Mouse (Mus musculus): ENCODE data around the gene Rab14. TPM values are rescaled to one million over a fixed set of nuclear protein-coding genes. Genes with fewer than 3 reads are reported as not detected.

Rab14 gene
- polyA plus RNA-seq, 1 experiment from 2014 or later: 365 TPM

GRCm38 (mm10) chr2:35165416-35165815 lies 35.5 kb downstream of the Rab14 start:
- Histone ChIP-seq H3K4me1 (no peaks in the 10 kb centered on the region), H3K9ac (replicated peaks) (no peak overlapping the region), H3K9me3 (no peaks in the 10 kb centered on the region), H3K4me3 (no peak overlapping the region), H3K27ac (replicated peaks) (no peak overlapping the region), H3K4me2 (replicated peaks) (no peak overlapping the region), H3K27me3 (no peaks in the 10 kb centered on the region), H3K36me3 (peaks cover 76% of the 10 kb centered on the region)
- WGBS: 96% methylated on average over 13 of the region's 13 CpGs
- no peak for ATAC-seq (ENCODE audit: low FRiP score, low read depth)

DNA sequence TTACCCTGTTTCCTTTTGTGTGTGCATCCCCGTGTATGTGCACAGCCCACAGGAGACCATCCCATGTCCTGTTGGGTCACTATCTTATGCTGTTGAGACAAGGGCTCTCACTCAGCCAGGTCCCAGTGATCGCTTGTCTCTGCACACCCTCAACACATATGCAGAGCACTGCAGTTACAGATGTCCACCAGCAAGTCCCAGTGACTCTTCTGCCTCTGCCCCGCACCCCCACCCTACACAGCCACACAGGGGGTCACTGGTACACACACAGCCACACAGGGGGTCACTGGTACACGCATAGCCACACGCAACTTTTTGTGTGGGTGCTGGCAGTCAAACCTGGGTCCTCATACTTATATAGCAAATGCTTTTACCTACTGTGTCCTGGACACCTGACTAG lies 37.5 kb downstream of the Rab14 start:
- H3K4me1 ChIP-seq: no peaks in the 10 kb centered on the region
- 91% methylated on average over 5 of the region's 5 CpGs for WGBS
- no peak overlapping the region for H3K9ac ChIP-seq (replicated peaks)
- H3K36me3 ChIP-seq: peaks cover 79% of the 10 kb centered on the region
- no peak overlapping the region for H3K4me2 ChIP-seq (replicated peaks)
- no peaks in the 10 kb centered on the region for H3K9me3 ChIP-seq
- no peak for ATAC-seq (ENCODE audit: low FRiP score, low read depth)
- no peaks in the 10 kb centered on the region for H3K27me3 ChIP-seq
- no peak overlapping the region for H3K27ac ChIP-seq (replicated peaks)
- H3K4me3 ChIP-seq: no peak overlapping the region

DNA sequence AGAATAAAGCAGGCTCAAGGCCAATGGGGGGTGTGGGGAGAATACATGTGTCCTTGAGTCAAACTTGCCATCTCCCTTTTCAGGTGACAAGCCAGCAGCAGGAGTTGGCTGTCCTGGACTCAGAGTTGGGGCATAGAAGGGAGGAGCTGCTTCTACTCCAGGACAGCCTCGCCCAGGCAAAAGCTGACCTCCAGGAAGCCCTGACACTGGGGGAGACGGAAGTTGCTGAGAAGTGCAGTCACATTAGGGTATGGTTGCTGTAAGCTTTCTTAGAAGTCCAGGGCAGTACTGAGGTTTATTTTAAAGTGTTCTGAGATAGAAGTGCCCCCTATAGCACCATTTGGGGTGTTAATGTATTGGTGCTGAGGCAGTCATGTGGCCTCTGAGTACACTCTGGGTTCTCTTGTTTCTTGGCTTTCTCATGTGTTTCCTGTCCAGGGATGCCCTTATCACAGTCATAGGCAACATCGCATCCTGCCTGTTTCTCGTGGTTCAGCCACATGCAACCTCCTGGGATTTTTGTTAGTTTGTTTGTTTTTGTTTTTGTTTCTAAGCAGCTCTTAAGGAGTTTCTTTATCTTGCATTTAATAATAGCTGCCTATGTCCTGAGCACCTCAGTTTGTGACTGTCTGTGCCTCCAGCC lies 39.0 kb downstream of the Rab14 start:
- H3K27ac ChIP-seq (replicated peaks): no peak overlapping the region
- 90% methylated on average over 4 of the region's 4 CpGs for WGBS
- no peaks in the 10 kb centered on the region for H3K4me1 ChIP-seq
- H3K4me2 ChIP-seq (replicated peaks): no peak overlapping the region
- no peak overlapping the region for H3K4me3 ChIP-seq
- H3K27me3 ChIP-seq: no peaks in the 10 kb centered on the region
- no peak for ATAC-seq (ENCODE audit: low FRiP score, low read depth)
- H3K36me3 ChIP-seq: peaks cover 81% of the 10 kb centered on the region
- no peak overlapping the region for H3K9ac ChIP-seq (replicated peaks)
- no peaks in the 10 kb centered on the region for H3K9me3 ChIP-seq

DNA sequence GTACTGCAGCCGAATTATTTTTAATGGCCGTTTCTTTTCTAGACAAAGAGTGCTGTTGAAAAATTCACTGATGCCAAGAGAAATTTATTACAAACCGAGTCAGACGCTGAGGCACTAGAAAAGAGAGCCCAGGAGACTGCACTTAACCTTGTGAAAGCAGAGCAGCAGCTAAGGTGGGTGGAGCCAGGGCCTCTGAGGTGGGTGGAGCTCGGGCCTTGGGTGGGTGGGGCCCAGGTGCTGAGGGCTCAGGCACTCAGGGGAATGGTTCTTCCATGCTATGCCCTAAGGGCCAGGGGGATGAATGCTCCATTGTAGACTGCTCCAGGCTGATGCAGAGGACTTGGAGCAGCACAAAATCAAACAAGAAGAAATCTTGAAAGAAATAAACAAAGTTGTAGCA lies 40.7 kb downstream of the Rab14 start:
- peaks cover 80% of the 10 kb centered on the region for H3K36me3 ChIP-seq
- no peak overlapping the region for H3K4me3 ChIP-seq
- no peaks in the 10 kb centered on the region for H3K9me3 ChIP-seq
- ATAC-seq (ENCODE audit: low FRiP score, low read depth): no peak
- H3K27me3 ChIP-seq: no peaks in the 10 kb centered on the region
- H3K9ac ChIP-seq (replicated peaks): no peak overlapping the region
- WGBS: 66% methylated on average over 5 of the region's 5 CpGs
- H3K27ac ChIP-seq (replicated peaks): no peak overlapping the region
- no peak overlapping the region for H3K4me2 ChIP-seq (replicated peaks)
- no peaks in the 10 kb centered on the region for H3K4me1 ChIP-seq

- no peak overlapping the region for H3K27ac ChIP-seq (replicated peaks)
- no peaks in the 10 kb centered on the region for H3K4me1 ChIP-seq
- no peaks in the 10 kb centered on the region for H3K27me3 ChIP-seq
- no peak overlapping the region for H3K4me2 ChIP-seq (replicated peaks)
- ATAC-seq (ENCODE audit: low FRiP score, low read depth): no peak
- H3K9me3 ChIP-seq: no peaks in the 10 kb centered on the region
- H3K9ac ChIP-seq (replicated peaks): no peak overlapping the region
- H3K36me3 ChIP-seq: peaks cover 83% of the 10 kb centered on the region
- no peak overlapping the region for H3K4me3 ChIP-seq
- 88% methylated on average over 3 of the region's 3 CpGs for WGBS
These were observed 42.6 kb downstream of the Rab14 start for GRCm38 (mm10) chr2:35158358-35158757.

- 87% methylated on average over 7 of the region's 7 CpGs for WGBS
- Histone ChIP-seq H3K9ac (replicated peaks) (no peak overlapping the region), H3K27ac (replicated peaks) (no peak overlapping the region), H3K4me2 (replicated peaks) (no peak overlapping the region), H3K27me3 (no peaks in the 10 kb centered on the region), H3K9me3 (no peaks in the 10 kb centered on the region), H3K36me3 (peaks cover 83% of the 10 kb centered on the region), H3K4me1 (no peaks in the 10 kb centered on the region), H3K4me3 (no peak overlapping the region)
- ATAC-seq (ENCODE audit: low FRiP score, low read depth): no peak
These were observed 43.1 kb downstream of the Rab14 start for GRCm38 (mm10) chr2:35157836-35158235.

DNA sequence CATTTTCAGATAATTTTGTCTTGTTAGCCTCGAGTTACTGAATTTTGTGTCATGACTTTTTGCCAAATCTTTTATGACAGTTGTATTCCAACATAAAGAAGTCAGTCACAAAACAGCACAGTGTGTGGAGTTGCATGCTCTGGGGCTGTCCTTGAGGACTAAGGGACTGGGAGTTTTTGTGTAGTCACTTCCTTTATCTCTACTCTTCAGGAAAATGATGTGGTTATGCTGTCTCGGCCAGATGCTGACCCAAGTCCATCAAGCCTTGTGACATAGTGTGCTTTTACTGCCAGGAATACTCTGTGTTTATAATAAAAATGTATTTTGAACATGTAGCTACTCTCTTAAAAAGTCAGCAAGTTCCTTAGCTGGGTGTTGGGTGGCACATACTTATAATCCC lies 43.9 kb downstream of the Rab14 start:
- Histone ChIP-seq H3K4me3 (no peak overlapping the region), H3K4me2 (replicated peaks) (no peak overlapping the region), H3K4me1 (no peaks in the 10 kb centered on the region), H3K36me3 (peaks cover 84% of the 10 kb centered on the region), H3K9ac (replicated peaks) (no peak overlapping the region), H3K9me3 (no peaks in the 10 kb centered on the region), H3K27ac (replicated peaks) (no peak overlapping the region), H3K27me3 (no peaks in the 10 kb centered on the region)
- WGBS: 90% methylated on average over 2 of the region's 2 CpGs
- ATAC-seq (ENCODE audit: low FRiP score, low read depth): no peak

GRCm38 (mm10) chr2:35153844-35154554 lies 46.9 kb downstream of the Rab14 start:
- H3K4me3 ChIP-seq: no peak overlapping the region
- no peaks in the 10 kb centered on the region for H3K4me1 ChIP-seq
- no peak overlapping the region for H3K9ac ChIP-seq (replicated peaks)
- 88% methylated on average over 8 of the region's 8 CpGs for WGBS
- ATAC-seq (ENCODE audit: low FRiP score, low read depth): no peak
- no peak overlapping the region for H3K27ac ChIP-seq (replicated peaks)
- peaks cover 95% of the 10 kb centered on the region for H3K36me3 ChIP-seq
- H3K4me2 ChIP-seq (replicated peaks): no peak overlapping the region
- no peaks in the 10 kb centered on the region for H3K9me3 ChIP-seq
- H3K27me3 ChIP-seq: no peaks in the 10 kb centered on the region

GRCm38 (mm10) chr2:35153179-35153578 lies 47.7 kb downstream of the Rab14 start:
- Histone ChIP-seq H3K36me3 (peaks cover 95% of the 10 kb centered on the region), H3K4me1 (no peaks in the 10 kb centered on the region), H3K9me3 (no peaks in the 10 kb centered on the region), H3K4me3 (no peak overlapping the region), H3K4me2 (replicated peaks) (no peak overlapping the region), H3K9ac (replicated peaks) (no peak overlapping the region), H3K27ac (replicated peaks) (no peak overlapping the region), H3K27me3 (no peaks in the 10 kb centered on the region)
- no peak for ATAC-seq (ENCODE audit: low FRiP score, low read depth)
- 89% methylated on average over 6 of the region's 6 CpGs for WGBS

DNA sequence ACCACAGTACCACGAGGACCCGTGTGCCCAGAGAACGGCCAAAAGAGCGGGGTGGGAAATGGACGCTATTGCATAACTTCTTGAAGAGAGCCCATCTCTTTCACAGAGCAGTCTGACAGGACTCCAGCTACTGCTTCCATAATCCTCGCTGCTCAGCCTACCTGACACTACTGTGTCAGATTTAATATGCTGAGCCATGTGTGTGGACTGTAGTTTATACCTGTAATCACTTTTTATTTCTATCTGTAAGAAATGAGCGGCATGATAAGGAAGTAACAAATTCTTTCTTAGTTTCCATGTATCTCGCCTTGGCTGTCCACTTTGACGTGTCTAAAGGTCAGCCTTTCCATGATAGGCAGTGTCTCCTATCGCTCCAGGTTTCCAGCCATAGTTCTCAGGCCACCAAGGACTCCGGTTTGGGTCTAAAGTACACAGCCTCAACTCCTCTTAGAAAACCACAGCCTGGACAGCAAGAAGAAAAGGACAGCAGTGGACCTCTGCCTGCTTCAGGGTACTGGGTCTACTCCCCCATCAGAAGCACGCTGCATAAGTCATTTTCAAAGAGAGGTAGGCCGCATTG lies 49.5 kb downstream of the Rab14 start:
- peaks cover 97% of the 10 kb centered on the region for H3K36me3 ChIP-seq
- no peaks in the 10 kb centered on the region for H3K27me3 ChIP-seq
- 96% methylated on average over 13 of the region's 13 CpGs for WGBS
- ATAC-seq (ENCODE audit: low FRiP score, low read depth): no peak
- no peak overlapping the region for H3K27ac ChIP-seq (replicated peaks)
- H3K4me2 ChIP-seq (replicated peaks): no peak overlapping the region
- H3K9me3 ChIP-seq: no peaks in the 10 kb centered on the region
- no peak overlapping the region for H3K9ac ChIP-seq (replicated peaks)
- H3K4me1 ChIP-seq: no peaks in the 10 kb centered on the region
- no peak overlapping the region for H3K4me3 ChIP-seq

- Histone ChIP-seq H3K36me3 (peaks cover 98% of the 10 kb centered on the region), H3K4me2 (replicated peaks) (no peak overlapping the region), H3K27me3 (no peaks in the 10 kb centered on the region), H3K9ac (replicated peaks) (no peak overlapping the region), H3K9me3 (no peaks in the 10 kb centered on the region), H3K4me1 (no peaks in the 10 kb centered on the region), H3K4me3 (no peak overlapping the region), H3K27ac (replicated peaks) (no peak overlapping the region)
- 94% methylated on average over 10 of the region's 10 CpGs for WGBS
- no peak for ATAC-seq (ENCODE audit: low FRiP score, low read depth)
These were observed 52.1 kb downstream of the Rab14 start for GRCm38 (mm10) chr2:35148806-35149205.

DNA sequence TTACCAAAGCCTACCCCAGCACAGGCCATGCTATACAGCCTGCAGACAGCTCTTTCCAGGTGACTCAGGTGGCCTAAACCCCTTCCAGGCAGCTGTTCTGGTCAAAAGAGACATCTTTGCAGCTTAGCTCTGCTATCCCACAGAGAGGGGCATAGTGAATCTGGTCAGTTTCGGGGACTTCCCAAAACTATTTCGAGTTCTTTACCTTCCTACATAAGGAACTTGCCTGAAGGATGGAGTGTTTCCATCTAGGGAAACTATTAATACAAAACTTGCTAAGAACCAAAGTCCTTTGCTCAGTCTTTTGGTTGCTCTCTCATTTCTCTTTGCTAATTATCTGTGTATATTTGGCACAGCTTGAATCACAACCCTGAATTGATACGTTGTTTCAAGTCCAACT lies 59.2 kb downstream of the Rab14 start:
- Histone ChIP-seq H3K27me3 (no peaks in the 10 kb centered on the region), H3K27ac (replicated peaks) (no peak overlapping the region), H3K36me3 (peaks cover 95% of the 10 kb centered on the region), H3K9me3 (no peaks in the 10 kb centered on the region), H3K9ac (replicated peaks) (no peak overlapping the region), H3K4me3 (no peak overlapping the region), H3K4me1 (no peaks in the 10 kb centered on the region), H3K4me2 (replicated peaks) (no peak overlapping the region)
- ATAC-seq (ENCODE audit: low FRiP score, low read depth): no peak
- WGBS: 95% methylated on average over 3 of the region's 3 CpGs

All from midbrain, embryonic 12.5 days (tissue).